Comparison of ENCODE assay signal across 8 mouse cellular contexts in the genomic region with DNA sequence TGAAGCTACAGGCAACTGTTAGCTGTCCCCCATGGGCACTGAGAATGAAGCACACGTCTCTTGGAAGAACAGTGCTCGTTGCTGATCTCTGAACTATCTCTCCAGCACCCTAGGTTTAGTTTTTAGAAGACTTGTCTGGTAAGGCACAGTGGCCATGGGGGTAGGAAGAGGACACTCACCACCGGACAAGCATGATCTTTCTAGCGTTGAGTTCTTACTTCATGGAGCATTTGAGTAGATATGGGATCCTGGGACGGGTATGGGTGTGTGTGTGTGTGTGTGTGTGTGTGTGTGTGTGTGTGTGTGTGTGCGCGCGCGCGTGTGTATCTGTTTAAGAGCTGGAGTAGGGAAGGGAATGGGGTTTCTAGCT. TPM values are rescaled to one million over a fixed set of nuclear protein-coding genes. Genes with fewer than 3 reads are reported as not detected.
A peak's percentile ranks its signal among the peaks of the same experiment; 100 is the strongest.
DNase-seq lines count a peak whose midpoint lies in the region; ATAC-seq and TF ChIP-seq lines count a peak whose summit lies in the region.

Gene Cbarp, minus strand, starts transcription at position 170 of the 370 bp plus-strand sequence.

- no peak for ATAC-seq in hindbrain, embryonic 15.5 days (ENCODE audit: low FRiP score, low read depth)
- ATAC-seq in liver, postnatal 0 days, result no peak

- 69% methylated on average over 10 of the region's 10 CpGs for WGBS in hindbrain, embryonic 15.5 days
- WGBS in liver, postnatal 0 days (ENCODE audit: insufficient replicate concordance), result 75% methylated on average over 10 of the region's 10 CpGs

- no peak for TF ChIP-seq EP300 in liver, postnatal 0 days (IDR thresholded peaks at IDR 0.05; ENCODE audit: low read depth)

- peak within 1 kb of the TSS; percentile 96 for H3K9ac ChIP-seq in hindbrain, embryonic 15.5 days
- peak within 1 kb of the TSS; percentile 33 for H3K9ac ChIP-seq in liver, postnatal 0 days (replicated peaks)

- H3K27ac ChIP-seq in left cerebral cortex, adult 2 months, result peak within 1 kb of the TSS; percentile 99
- H3K27ac ChIP-seq in hindbrain, embryonic 15.5 days (replicated peaks), result peak within 1 kb of the TSS; percentile 97
- H3K27ac ChIP-seq in liver, postnatal 0 days (ENCODE audit: low read depth), result peak within 1 kb of the TSS; percentile 97

- no peaks in the 10 kb centered on the region for H3K27me3 ChIP-seq in hindbrain, embryonic 15.5 days
- H3K27me3 ChIP-seq in liver, postnatal 0 days (ENCODE audit: insufficient read depth, low read length), result peaks cover 37% of the 10 kb centered on the region

- peak within 1 kb of the TSS; percentile 68 for H3K4me3 ChIP-seq in left cerebral cortex, adult 2 months
- peak within 1 kb of the TSS; percentile 84 for H3K4me3 ChIP-seq in hindbrain, embryonic 15.5 days
- H3K4me3 ChIP-seq in liver, postnatal 0 days (ENCODE audit: low read depth, low read length), result peak within 1 kb of the TSS; percentile 71

- intact Hi-C loops in left cerebral cortex, adult 2 months (cut with DNase I), result no loop called here

- no peak for TF ChIP-seq POLR2A in brain, embryonic 14.5 days (IDR thresholded peaks at IDR 0.05; ENCODE audit: borderline replicate concordance, extremely low read depth, insufficient read depth, insufficient read length, poor library complexity, severe bottlenecking)

- H3K36me3 ChIP-seq in hindbrain, embryonic 15.5 days, result peaks cover 21% of the 10 kb centered on the region
- H3K36me3 ChIP-seq in liver, postnatal 0 days (replicated peaks; ENCODE audit: insufficient read depth, low read length), result peaks cover 20% of the 10 kb centered on the region

- H3K4me1 ChIP-seq in hindbrain, embryonic 15.5 days (replicated peaks), result peaks cover 67% of the 10 kb centered on the region
- peaks cover 59% of the 10 kb centered on the region for H3K4me1 ChIP-seq in liver, postnatal 0 days (ENCODE audit: insufficient read depth)

- DNase-seq in left cerebral cortex, adult 2 months (ENCODE audit: extremely low spot score in 1 of 2, low spot score in 2 of 2), result no peak
- no peak for DNase-seq in left cerebral cortex, adult 11 months (ENCODE audit: low spot score)
- DNase-seq in brain, embryonic 14.5 days (ENCODE audit: low read depth), result no peak
- no peak for DNase-seq in liver, postnatal 0 days
- no peak for DNase-seq in urinary bladder, postnatal 36 days (ENCODE audit: low spot score in 2 of 2)
- no peak for DNase-seq in right cerebral cortex, adult 2 months (ENCODE audit: low spot score in 2 of 2)
- DNase-seq in thymus, postnatal 4 days, result no peak

- no peaks in the 10 kb centered on the region for H3K9me3 ChIP-seq in hindbrain, embryonic 15.5 days
- no peaks in the 10 kb centered on the region for H3K9me3 ChIP-seq in liver, postnatal 0 days (ENCODE audit: low read length)

- H3K4me2 ChIP-seq in hindbrain, embryonic 15.5 days, result peak within 1 kb of the TSS; percentile 85
- peak within 1 kb of the TSS; percentile 96 for H3K4me2 ChIP-seq in liver, postnatal 0 days (ENCODE audit: low read depth, low read length)

- TF ChIP-seq CTCF in left cerebral cortex, adult 2 months (IDR thresholded peaks at IDR 0.05), result no peak
- no peak for TF ChIP-seq CTCF in brain, embryonic 14.5 days (IDR thresholded peaks at IDR 0.05; ENCODE audit: borderline replicate concordance, extremely low read depth, insufficient read depth, insufficient read length)
- TF ChIP-seq CTCF in liver, postnatal 0 days (IDR thresholded peaks at IDR 0.05; ENCODE audit: low read depth), result no peak

RNA-seq across cellular contexts. Expression of gene Cbarp, which starts in this region (rescaled TPM):
- 100 to 1,000 TPM; 431 to 456 TPM for total RNA-seq in left cerebral cortex, adult 2 months (2021)
- 152 and 242 TPM in 2 replicates for polyA plus RNA-seq in brain, embryonic 14.5 days (2012; rRNA removed)
- 61.4 and 71.3 TPM in 2 replicates for polyA plus RNA-seq in hindbrain, embryonic 15.5 days (2015; fragmentation: Nextera tagmentation; extraction: Ambion mirVana)
- 0.11 and 0.18 TPM in 2 replicates for polyA plus RNA-seq in liver, postnatal 0 days (2015; fragmentation: Nextera tagmentation; extraction: Ambion mirVana)

Comparison
In these comparisons a context has a peak if more than half of its experiments do, and no peak if none do; other contexts are left out.
1. RNA of gene Cbarp (polyA plus RNA-seq): 152 to 242 TPM in brain, embryonic 14.5 days and 61.4 to 71.3 TPM in hindbrain, embryonic 15.5 days; 0.11 to 0.18 TPM in liver, postnatal 0 days; every median in the first group is over 10 times any median in the second.
2. Peak in every context shown above with its lines, with median percentiles within 50 percentile points of each other: H3K27ac ChIP-seq and H3K4me3 ChIP-seq.